Comparison of ENCODE assay signal across 13 mouse cellular contexts in genomic region chr2:84474651-84475050, GRCm38 (mm10). TPM values are rescaled to one million over a fixed set of nuclear protein-coding genes. Genes with fewer than 3 reads are reported as not detected.
DNase-seq lines count a peak whose midpoint lies in the region; ATAC-seq lines count a peak whose summit lies in the region.
"Had no signal": no experiment of that assay in that cellular context is flagged by ENCODE, and none has a peak within 500 bp of the region (broad histone marks: within the 10 kb centered on the region; RNA-seq: fewer than 3 reads in every experiment).

No protein-coding gene starts in this region.

- no peak overlapping the region for H3K4me3 ChIP-seq in neural tube, embryonic 13.5 days
- H3K4me3 ChIP-seq in neural tube, embryonic 15.5 days (replicated peaks): no peak overlapping the region
- H3K4me3 ChIP-seq in heart, embryonic 12.5 days: no peak overlapping the region
- H3K4me3 ChIP-seq: left cerebral cortex, adult 2 months had no signal

- DNase-seq in adrenal gland, postnatal 25 days: peak; percentile 28
- no peak for DNase-seq in cerebellum, adult 18-20 months
- DNase-seq in kidney, postnatal 10 days: no peak
- DNase-seq in right cerebral cortex, postnatal 25 days: no peak
- DNase-seq: gastrocnemius, postnatal 14 days; kidney, adult 2 months; thymus, postnatal 4 days had no signal

- no peaks in the 10 kb centered on the region; the same call in 1 of the 2 replicates for H3K4me1 ChIP-seq in neural tube, embryonic 13.5 days (replicated peaks)
- H3K4me1 ChIP-seq in neural tube, embryonic 15.5 days: no peaks in the 10 kb centered on the region
- H3K4me1 ChIP-seq in heart, embryonic 12.5 days (replicated peaks): peaks cover 35% of the 10 kb centered on the region

- WGBS in neural tube, embryonic 13.5 days: 16% methylated on average over 6 of the region's 6 CpGs
- WGBS in neural tube, embryonic 15.5 days: 15% methylated on average over 6 of the region's 6 CpGs
- 3% methylated on average over 6 of the region's 6 CpGs for WGBS in heart, embryonic 12.5 days

- H3K27me3 ChIP-seq in neural tube, embryonic 13.5 days: no peaks in the 10 kb centered on the region
- H3K27me3 ChIP-seq in neural tube, embryonic 15.5 days (replicated peaks): no peaks in the 10 kb centered on the region
- no peaks in the 10 kb centered on the region for H3K27me3 ChIP-seq in heart, embryonic 12.5 days (replicated peaks)
- H3K27me3 ChIP-seq: Patski had no signal

- H3K27ac ChIP-seq in neural tube, embryonic 13.5 days (replicated peaks): 0 out of 2 replicates have a peak overlapping the region, but pooled peaks have one; percentile 13
- no peak overlapping the region for H3K27ac ChIP-seq in neural tube, embryonic 15.5 days (replicated peaks)
- peak overlapping the region; percentile 98 for H3K27ac ChIP-seq in heart, embryonic 12.5 days (ENCODE audit: poor library complexity, severe bottlenecking)
- H3K27ac ChIP-seq: left cerebral cortex, adult 2 months; macrophage had no signal

- no peaks in the 10 kb centered on the region for H3K36me3 ChIP-seq in neural tube, embryonic 13.5 days
- no peaks in the 10 kb centered on the region for H3K36me3 ChIP-seq in neural tube, embryonic 15.5 days
- H3K36me3 ChIP-seq in heart, embryonic 12.5 days: peaks cover 22% of the 10 kb centered on the region

- ATAC-seq in neural tube, embryonic 13.5 days (ENCODE audit: low read depth): no peak
- ATAC-seq in neural tube, embryonic 15.5 days (ENCODE audit: low FRiP score): no peak
- ATAC-seq in heart, embryonic 12.5 days (ENCODE audit: insufficient number of reproducible peaks, low FRiP score): 0 out of 2 replicates have a peak, but pooled peaks have one; percentile 48
- ATAC-seq: Patski had no signal

- no peak overlapping the region for H3K4me2 ChIP-seq in neural tube, embryonic 13.5 days
- no peak overlapping the region for H3K4me2 ChIP-seq in neural tube, embryonic 15.5 days
- H3K4me2 ChIP-seq in heart, embryonic 12.5 days: peak overlapping the region; percentile 33

- 0 out of 2 replicates have a peak overlapping the region, but pooled peaks have one; percentile 5 for H3K9ac ChIP-seq in neural tube, embryonic 13.5 days
- H3K9ac ChIP-seq in neural tube, embryonic 15.5 days (replicated peaks): no peak overlapping the region
- H3K9ac ChIP-seq in heart, embryonic 12.5 days: peak overlapping the region; percentile 64

- no peaks in the 10 kb centered on the region for H3K9me3 ChIP-seq in neural tube, embryonic 13.5 days
- H3K9me3 ChIP-seq in neural tube, embryonic 15.5 days (replicated peaks): no peaks in the 10 kb centered on the region
- H3K9me3 ChIP-seq in heart, embryonic 12.5 days (replicated peaks): no peaks in the 10 kb centered on the region

RNA-seq across cellular contexts. Expression of gene Tfpi, which starts 1.9 kb away (rescaled TPM):
- 26.3 and 28.7 TPM in 2 replicates for polyA plus RNA-seq in neural tube, embryonic 13.5 days (2015; fragmentation: Nextera tagmentation; extraction: Ambion mirVana)
- polyA plus RNA-seq in neural tube, embryonic 15.5 days (2015; fragmentation: Nextera tagmentation; extraction: Ambion mirVana): 21.2 and 25.9 TPM in 2 replicates
- total RNA-seq in adrenal gland, postnatal 25 days (2021): 49.2 and 65.8 TPM in 2 replicates
- 78.8 and 80.0 TPM in 2 replicates for polyA plus RNA-seq in heart, embryonic 12.5 days (2016; fragmentation: Nextera tagmentation; extraction: Ambion mirVana)

RNA-seq across cellular contexts. Expression of gene Calcrl, which starts 49.4 kb away (rescaled TPM):
- 16.8 and 20.8 TPM in 2 replicates for polyA plus RNA-seq in neural tube, embryonic 13.5 days (2015; fragmentation: Nextera tagmentation; extraction: Ambion mirVana)
- 23.2 and 26.9 TPM in 2 replicates for polyA plus RNA-seq in neural tube, embryonic 15.5 days (2015; fragmentation: Nextera tagmentation; extraction: Ambion mirVana)
- 22.6 and 25.0 TPM in 2 replicates for total RNA-seq in adrenal gland, postnatal 25 days (2021)
- 65.1 and 69.5 TPM in 2 replicates for polyA plus RNA-seq in heart, embryonic 12.5 days (2016; fragmentation: Nextera tagmentation; extraction: Ambion mirVana)
- polyA plus RNA-seq: Patski had no signal
